Mouse (Mus musculus): ENCODE results near the gene Got1. TPM values are rescaled to one million over a fixed set of nuclear protein-coding genes. Genes with fewer than 3 reads are reported as not detected.
A peak's percentile ranks its signal among the peaks of the same experiment; 100 is the strongest.

The Got1 gene
- total RNA-seq (2021) = 191 and 315 TPM in 2 replicates
- long read RNA-seq, transcript Got1-201 (9 exons, 2,058 nt) = major isoform, 300 of 324 reads
- long read RNA-seq, partial matches to known transcripts = 10 of 324 reads
- long read RNA-seq, other reads (novel, unspliced or antisense) = 11 of 324 reads

- peak; percentile 90 for DNase-seq
Measured at GRCm38 (mm10) chr19:43524187-43525103, at the start of gene Got1. Gene Got1, minus strand, starts transcription at chr19:43524605.

DNA sequence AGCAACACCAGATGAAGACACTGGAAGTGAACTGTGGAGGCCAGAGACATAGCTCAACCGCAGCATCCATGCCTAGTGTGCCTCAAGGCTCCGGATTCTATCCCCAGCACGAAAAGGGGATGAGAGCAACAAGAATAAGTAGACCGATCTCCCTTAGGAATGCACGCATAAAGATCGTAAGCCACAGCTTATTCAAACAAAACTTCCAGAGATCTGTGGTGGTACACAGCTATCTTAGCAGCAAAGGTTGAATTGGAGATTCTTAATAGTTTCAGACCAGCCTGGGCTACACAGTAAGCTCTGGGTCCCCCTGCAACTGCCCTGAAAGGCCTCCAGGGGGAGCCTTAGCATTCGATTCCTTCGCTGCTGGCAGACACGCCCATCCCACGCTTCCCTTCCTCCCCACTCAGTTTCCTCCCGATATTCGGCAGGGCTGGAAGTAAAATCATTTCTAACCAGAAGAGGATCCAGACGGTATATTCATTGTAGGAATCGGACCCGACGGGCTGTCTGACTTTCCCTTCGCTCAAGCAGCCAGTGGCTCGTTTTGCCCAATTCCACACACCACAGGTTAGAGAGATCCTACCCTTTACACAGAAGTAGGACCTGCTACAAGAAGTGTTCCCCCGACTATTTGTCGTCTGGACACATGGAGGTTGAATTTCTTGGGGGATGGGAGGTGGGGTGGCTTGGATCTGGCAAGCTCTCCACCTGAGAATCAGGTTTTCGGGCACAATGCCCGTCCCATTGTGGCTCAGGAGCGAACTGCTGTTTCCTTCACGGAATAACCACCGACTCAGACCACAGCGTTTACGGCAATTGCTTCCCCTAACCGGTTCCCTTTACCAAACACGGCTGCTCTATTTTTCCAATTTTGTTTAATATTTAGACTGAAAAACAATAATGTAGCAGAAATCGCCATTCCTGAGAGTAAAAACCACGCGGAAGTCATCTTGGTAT is 46.7 kb upstream of the Got1 start:
- peak; percentile 72 for DNase-seq

GRCm38 (mm10) chr19:43569133-43569532 is 44.7 kb upstream of the Got1 start:
- DNase-seq = no peak

DNA sequence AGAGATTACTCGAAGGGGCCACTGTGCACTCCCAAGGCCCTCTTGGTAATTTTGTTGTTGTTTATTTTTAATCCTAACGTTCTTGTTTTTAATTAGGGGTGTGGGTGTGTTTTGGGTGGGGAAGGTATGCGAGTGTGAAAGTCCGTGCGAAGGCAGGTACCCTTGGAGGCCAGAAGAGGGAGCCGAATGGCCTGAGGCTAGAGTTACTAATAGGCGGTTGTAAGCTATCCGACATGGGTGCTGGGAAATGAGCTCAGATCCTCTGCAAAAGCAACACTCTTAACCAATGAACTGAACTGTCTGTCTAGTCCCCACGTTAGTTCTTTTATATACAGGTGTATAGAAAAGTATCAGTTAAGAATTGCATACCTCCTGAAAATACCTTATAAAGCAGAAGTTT is 43.9 kb upstream of the Got1 start:
- DNase-seq = no peak

- DNase-seq = no peak
Measured at GRCm38 (mm10) chr19:43563166-43563565, 38.8 kb upstream of the Got1 start.

DNA sequence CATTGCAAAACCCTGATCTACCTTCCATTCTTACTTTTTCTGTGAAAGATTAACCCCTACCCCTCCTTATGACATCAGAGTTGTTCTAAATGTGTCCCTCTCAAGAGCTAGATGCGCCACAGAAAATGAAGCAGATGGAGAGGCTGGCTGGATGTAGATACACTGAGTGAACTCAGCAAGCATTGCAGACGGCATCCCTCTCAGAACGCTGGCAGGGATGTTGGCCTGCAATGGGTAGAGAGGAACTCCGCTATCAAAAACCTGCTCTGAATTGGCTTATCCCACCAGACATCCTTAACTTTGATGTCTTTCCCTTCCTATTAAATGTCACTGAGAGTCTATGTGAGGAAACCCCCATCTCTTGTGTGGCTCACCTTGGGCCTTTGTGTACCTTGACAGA is 37.4 kb upstream of the Got1 start:
- DNase-seq = no peak

GRCm38 (mm10) chr19:43560244-43560643 is 35.8 kb upstream of the Got1 start:
- DNase-seq = no peak

GRCm38 (mm10) chr19:43551493-43551890 is 27.1 kb upstream of the Got1 start:
- no peak for DNase-seq

- DNase-seq = peak; percentile 33
Measured at GRCm38 (mm10) chr19:43550706-43551492, 26.5 kb upstream of the Got1 start.

DNA sequence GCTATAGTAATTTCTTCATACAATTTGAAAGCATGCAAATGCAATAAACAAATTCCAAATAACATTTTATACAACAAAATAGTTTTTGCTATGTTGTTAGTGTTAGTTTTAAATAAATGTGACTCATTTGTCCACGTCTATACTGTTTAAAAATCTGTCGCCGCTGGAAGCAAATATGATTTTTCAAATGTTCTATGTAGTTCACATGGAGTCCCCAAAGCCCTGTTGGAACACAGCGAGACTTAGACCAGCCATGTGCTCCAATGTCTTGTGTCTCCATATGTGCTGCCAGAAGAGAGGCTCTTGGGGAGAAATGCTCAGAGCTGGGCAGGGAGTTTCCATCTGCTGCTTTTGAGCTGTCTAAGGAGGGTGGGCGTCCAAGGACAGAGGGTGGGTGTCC is 23.7 kb upstream of the Got1 start:
- no peak for DNase-seq

GRCm38 (mm10) chr19:43546337-43547117 is 22.1 kb upstream of the Got1 start:
- no peak for DNase-seq

- no peak for DNase-seq
Measured at GRCm38 (mm10) chr19:43535372-43535771, 11.0 kb upstream of the Got1 start.

DNA sequence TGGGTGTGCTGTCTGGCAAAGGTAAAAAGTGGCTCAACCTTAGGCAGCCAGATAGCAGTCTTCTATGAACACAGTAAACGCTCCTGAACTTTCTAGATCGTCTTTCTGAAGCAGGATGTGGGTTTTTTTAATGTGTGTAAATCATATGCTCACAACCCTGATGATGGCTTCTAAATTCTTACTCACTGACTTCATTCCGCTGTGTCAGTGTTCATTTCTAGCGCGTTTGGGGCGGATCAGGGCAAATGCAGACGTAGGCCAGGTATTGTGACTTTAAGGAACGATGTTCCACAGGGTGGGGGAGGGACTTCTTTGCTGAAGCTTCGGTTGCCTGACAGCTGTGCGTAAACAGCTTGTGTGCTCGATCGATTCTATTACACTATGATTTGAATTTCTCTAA is 6.5 kb upstream of the Got1 start:
- no peak for DNase-seq

GRCm38 (mm10) chr19:43530197-43530770 is 5.9 kb upstream of the Got1 start:
- DNase-seq = peak; percentile 51

DNA sequence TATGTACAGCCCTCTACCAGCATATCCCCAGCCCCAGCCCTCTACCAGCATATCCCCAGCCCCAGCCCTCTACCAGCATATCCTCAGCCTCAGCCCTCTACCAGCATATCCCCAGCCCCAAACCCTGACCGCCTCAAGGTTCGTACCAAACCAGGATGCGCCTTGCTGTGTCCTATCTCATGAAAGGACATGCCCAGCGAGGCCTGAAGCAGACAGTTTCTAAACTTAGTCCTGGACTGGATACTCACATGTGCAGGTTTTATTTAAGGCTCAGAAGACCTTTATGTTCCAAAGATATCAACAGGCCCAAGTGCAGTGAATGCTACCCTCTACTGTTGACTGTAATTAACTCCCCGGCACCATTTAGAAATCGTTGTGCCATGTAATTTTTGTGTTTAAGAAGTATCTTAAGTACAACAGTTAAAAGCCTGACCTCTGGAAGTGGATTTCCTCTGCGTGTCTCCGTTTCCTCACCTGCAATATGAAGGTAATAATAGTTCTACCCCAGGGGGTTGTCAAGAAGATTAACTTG is 3.7 kb upstream of the Got1 start:
- no peak for DNase-seq

- no peak for DNase-seq
Measured at GRCm38 (mm10) chr19:43527131-43527530, 2.7 kb upstream of the Got1 start.

DNA sequence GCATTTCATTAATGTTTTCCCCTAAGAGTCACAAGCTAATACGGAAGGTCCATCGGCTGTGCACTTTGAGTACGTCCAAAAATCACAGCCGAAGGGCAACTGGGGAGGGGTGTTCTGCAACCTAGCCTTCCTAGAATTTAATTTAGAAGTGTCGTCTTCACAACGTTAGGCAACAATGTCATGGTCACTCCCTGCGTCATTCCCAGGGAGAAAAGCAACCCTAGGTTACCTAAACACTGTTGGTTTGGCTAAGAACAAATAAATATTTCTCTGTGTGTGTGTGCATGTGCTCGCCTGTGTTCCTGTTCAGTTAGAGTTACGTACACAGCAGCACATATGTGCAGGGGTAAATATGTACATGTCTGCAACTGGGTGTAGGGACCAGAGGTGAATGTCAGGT is 1.6 kb upstream of the Got1 start:
- no peak for DNase-seq

- no peak for DNase-seq
Measured at GRCm38 (mm10) chr19:43525566-43525965, 1.2 kb upstream of the Got1 start.

- peak; percentile 69 for DNase-seq
Measured at GRCm38 (mm10) chr19:43525104-43525482, 688 bp upstream of the Got1 start.

GRCm38 (mm10) chr19:43523551-43523950 is 854 bp downstream of the Got1 start:
- DNase-seq = no peak

Data from adrenal gland, postnatal 25 days (tissue).